Mouse (Mus musculus): Measurements from ENCODE around the gene Pafah1b3. TPM values are rescaled to one million over a fixed set of nuclear protein-coding genes. Genes with fewer than 3 reads are reported as not detected.
A peak's percentile ranks its signal among the peaks of the same experiment; 100 is the strongest.

The Pafah1b3 gene
- polyA plus RNA-seq, 1 experiment from 2014 or later: 619 TPM

DNA sequence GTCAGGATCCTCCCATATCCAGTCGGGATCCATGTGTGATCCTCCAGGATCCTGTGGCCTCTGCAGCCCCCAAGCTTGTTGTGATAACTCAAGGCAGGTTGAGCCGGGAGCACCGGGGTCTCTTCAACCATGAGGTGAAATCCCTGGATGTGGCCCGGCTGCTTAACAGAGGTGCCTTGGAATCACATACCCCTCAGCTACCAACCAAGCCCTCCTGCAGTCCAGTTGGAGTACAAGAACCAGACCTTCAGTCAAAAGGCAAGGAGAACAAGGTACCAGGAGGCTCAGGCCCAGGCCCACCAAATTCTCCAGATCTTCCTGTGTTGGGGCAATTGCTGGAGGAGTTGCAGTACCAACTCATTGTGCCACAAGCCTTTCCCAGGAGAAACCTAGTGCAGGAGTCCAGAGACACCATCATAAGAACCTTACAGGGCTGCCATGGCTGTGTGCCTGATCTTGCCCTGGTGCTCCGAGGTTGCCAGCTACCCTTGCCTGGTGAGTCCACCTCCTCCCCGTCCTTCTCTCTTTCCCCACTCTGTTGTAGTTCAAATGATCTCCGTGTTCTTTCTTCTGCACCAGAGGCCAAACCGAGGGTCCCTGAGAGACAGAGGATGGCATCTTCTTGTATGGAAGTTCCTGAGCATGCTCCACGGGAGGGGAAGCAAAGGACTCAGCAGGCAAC is 5.4 kb upstream of the Pafah1b3 start:
- peaks cover 26% of the 10 kb centered on the region for H3K4me1 ChIP-seq (replicated peaks)
- no peak overlapping the region for H3K4me3 ChIP-seq
- WGBS: 74% methylated on average over 9 of the region's 9 CpGs
- H3K9me3 ChIP-seq: no peaks in the 10 kb centered on the region
- H3K27me3 ChIP-seq: peaks cover 12% of the 10 kb centered on the region; the same call in 1 of the 2 replicates
- H3K27ac ChIP-seq: no peak overlapping the region
- ATAC-seq (ENCODE audit: low FRiP score): no peak
- no peak overlapping the region for H3K4me2 ChIP-seq
- peaks cover 9% of the 10 kb centered on the region for H3K36me3 ChIP-seq
- H3K9ac ChIP-seq: no peak overlapping the region

DNA sequence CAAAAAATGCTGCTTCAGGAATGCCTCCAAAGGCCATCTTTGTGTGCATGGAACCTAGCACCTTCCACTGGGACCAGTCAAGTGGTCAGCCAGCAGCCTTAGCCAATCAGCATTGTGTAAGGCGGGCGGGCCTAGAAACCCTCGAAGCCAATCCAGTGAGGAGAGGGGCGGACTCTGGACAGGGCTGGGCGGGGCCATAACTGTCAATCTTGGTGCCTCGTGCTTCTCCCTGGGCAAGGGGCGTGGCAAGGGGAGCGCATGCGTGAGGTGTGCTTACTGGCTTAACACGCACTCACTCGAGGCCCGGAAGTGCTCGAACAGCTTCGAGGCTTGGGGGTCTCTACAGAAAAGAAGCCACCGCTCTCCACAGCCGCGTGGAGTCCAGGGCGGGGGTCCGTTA is 3.3 kb upstream of the Pafah1b3 start, which contains the start of gene Prr19:
Gene Prr19, plus strand, starts transcription at position 349 of the 400 bp plus-strand sequence.
- Histone ChIP-seq H3K4me2 (no peak within 1 kb of the TSS), H3K36me3 (no peaks in the 10 kb centered on the region), H3K9me3 (no peaks in the 10 kb centered on the region), H3K27me3 (no peaks in the 10 kb centered on the region), H3K4me3 (no peak within 1 kb of the TSS), H3K27ac (no peak within 1 kb of the TSS), H3K9ac (no peak within 1 kb of the TSS), H3K4me1 (replicated peaks) (peaks cover 26% of the 10 kb centered on the region)
- WGBS: 54% methylated on average over 19 of the region's 19 CpGs
- ATAC-seq (ENCODE audit: low FRiP score): 0 out of 2 replicates have a peak, but pooled peaks have one; percentile 12

DNA sequence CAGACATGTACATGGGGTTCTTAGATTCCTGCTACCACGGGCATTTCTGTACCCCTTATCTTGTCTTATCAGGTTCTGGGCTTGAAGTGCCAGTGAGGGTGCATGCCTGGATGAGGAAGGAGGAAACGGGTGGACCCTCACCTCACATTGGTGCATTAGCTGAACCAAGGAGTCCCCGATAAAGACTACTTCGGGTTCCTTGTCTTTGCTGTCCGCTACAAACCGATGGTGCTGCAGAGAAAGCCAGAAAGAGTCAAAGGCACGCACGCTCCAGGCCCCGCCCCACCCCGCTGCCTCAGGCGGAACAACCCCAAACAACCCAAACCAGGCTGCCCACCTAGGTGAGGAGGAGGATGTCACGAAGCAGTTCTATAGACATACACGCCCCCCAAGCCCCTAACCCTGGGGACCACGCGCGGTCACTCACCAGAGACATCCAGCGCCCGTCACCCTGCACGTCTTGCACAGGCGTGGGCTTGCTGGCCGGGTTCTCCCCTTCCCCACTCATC is 787 bp downstream of the Pafah1b3 start:
- peak overlapping the region; percentile 85 for H3K4me3 ChIP-seq
- no peak for ATAC-seq (ENCODE audit: low FRiP score)
- 1% methylated on average over 21 of the region's 21 CpGs for whole genome bisulfite sequencing
- peak overlapping the region; percentile 96 for H3K9ac ChIP-seq
- H3K27me3 ChIP-seq: no peaks in the 10 kb centered on the region
- peaks cover 44% of the 10 kb centered on the region for H3K4me1 ChIP-seq (replicated peaks)
- peak overlapping the region; percentile 99 for H3K27ac ChIP-seq
- peak overlapping the region; percentile 79 for H3K4me2 ChIP-seq
- no peaks in the 10 kb centered on the region for H3K9me3 ChIP-seq
- peaks cover 40% of the 10 kb centered on the region for H3K36me3 ChIP-seq

- no peak for ATAC-seq (ENCODE audit: low FRiP score)
- Histone ChIP-seq H3K9ac (no peak overlapping the region), H3K9me3 (no peaks in the 10 kb centered on the region), H3K4me1 (replicated peaks) (peaks cover 58% of the 10 kb centered on the region), H3K36me3 (peaks cover 58% of the 10 kb centered on the region), H3K27ac (peak overlapping the region; percentile 12; the same call in 1 of the 2 replicates), H3K4me2 (peak overlapping the region; percentile 79), H3K27me3 (no peaks in the 10 kb centered on the region), H3K4me3 (no peak overlapping the region)
- 88% methylated on average over 12 of the region's 12 CpGs for WGBS
Observed at GRCm38 (mm10) chr7:25294960-25295722, 2.6 kb downstream of the Pafah1b3 start.

DNA sequence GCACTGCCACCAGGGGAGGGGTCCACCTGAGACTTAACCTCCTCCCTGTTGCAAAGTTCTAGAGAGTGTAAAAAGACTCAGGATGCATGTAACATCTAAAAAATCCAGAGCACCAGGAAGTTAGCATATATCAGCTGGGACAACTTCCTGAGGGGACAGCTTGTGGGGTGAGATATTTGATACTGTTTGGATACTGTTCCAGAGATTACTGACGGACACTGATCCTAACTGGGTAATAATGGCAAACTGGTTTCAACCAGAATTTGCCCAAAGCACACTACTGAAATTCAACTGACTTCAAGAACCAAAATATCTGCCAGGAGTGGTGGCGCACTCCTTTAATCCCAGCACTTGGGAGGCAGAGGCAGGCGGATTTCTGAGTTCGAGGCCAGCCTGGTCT is 3.3 kb downstream of the Pafah1b3 start:
- H3K27ac ChIP-seq: no peak overlapping the region
- H3K9me3 ChIP-seq: no peaks in the 10 kb centered on the region
- WGBS: 92% methylated on average over 4 of the region's 4 CpGs
- H3K27me3 ChIP-seq: no peaks in the 10 kb centered on the region
- H3K9ac ChIP-seq: no peak overlapping the region
- H3K36me3 ChIP-seq: peaks cover 65% of the 10 kb centered on the region
- no peak for ATAC-seq (ENCODE audit: low FRiP score)
- H3K4me1 ChIP-seq (replicated peaks): peaks cover 58% of the 10 kb centered on the region
- no peak overlapping the region for H3K4me3 ChIP-seq
- no peak overlapping the region for H3K4me2 ChIP-seq

- Histone ChIP-seq H3K27me3 (no peaks in the 10 kb centered on the region), H3K4me1 (replicated peaks) (peaks cover 52% of the 10 kb centered on the region), H3K36me3 (peaks cover 77% of the 10 kb centered on the region), H3K4me2 (no peak overlapping the region), H3K4me3 (no peak overlapping the region), H3K27ac (peak overlapping the region; percentile 64), H3K9ac (peak overlapping the region; percentile 13; the same call in 1 of the 2 replicates), H3K9me3 (no peaks in the 10 kb centered on the region)
- no peak for ATAC-seq (ENCODE audit: low FRiP score)
- 81% methylated on average over 10 of the region's 10 CpGs for WGBS
Observed at GRCm38 (mm10) chr7:25293191-25293739, 4.5 kb downstream of the Pafah1b3 start.

GRCm38 (mm10) chr7:25292107-25292506 is 5.7 kb downstream of the Pafah1b3 start:
- Histone ChIP-seq H3K4me1 (replicated peaks) (peaks cover 49% of the 10 kb centered on the region), H3K4me3 (no peak overlapping the region), H3K27me3 (no peaks in the 10 kb centered on the region), H3K4me2 (no peak overlapping the region), H3K9me3 (no peaks in the 10 kb centered on the region), H3K27ac (peak overlapping the region; percentile 55), H3K9ac (peak overlapping the region; percentile 49; the same call in 1 of the 2 replicates), H3K36me3 (peaks cover 89% of the 10 kb centered on the region)
- WGBS: 66% methylated on average over 7 of the region's 7 CpGs
- ATAC-seq (ENCODE audit: low FRiP score): no peak

GRCm38 (mm10) chr7:25290911-25291310 is 6.9 kb downstream of the Pafah1b3 start:
- Histone ChIP-seq H3K27me3 (no peaks in the 10 kb centered on the region), H3K4me3 (no peak overlapping the region), H3K27ac (peak overlapping the region; percentile 35; the same call in 1 of the 2 replicates), H3K36me3 (peaks cover 100% of the 10 kb centered on the region), H3K4me2 (no peak overlapping the region), H3K9me3 (no peaks in the 10 kb centered on the region), H3K4me1 (replicated peaks) (peaks cover 45% of the 10 kb centered on the region), H3K9ac (no peak overlapping the region)
- ATAC-seq (ENCODE audit: low FRiP score): 0 out of 2 replicates have a peak, but pooled peaks have one; percentile 15
- 89% methylated on average over 2 of the region's 2 CpGs for WGBS

GRCm38 (mm10) chr7:25290463-25290862 is 7.3 kb downstream of the Pafah1b3 start:
- no peak for ATAC-seq (ENCODE audit: low FRiP score)
- no peak overlapping the region for H3K4me3 ChIP-seq
- H3K27ac ChIP-seq: no peak overlapping the region
- H3K4me1 ChIP-seq (replicated peaks): peaks cover 44% of the 10 kb centered on the region
- no peaks in the 10 kb centered on the region for H3K27me3 ChIP-seq
- no peaks in the 10 kb centered on the region for H3K9me3 ChIP-seq
- H3K36me3 ChIP-seq: peaks cover 100% of the 10 kb centered on the region
- no peak overlapping the region for H3K9ac ChIP-seq
- 95% methylated on average over 1 of the region's 1 CpGs for WGBS
- H3K4me2 ChIP-seq: no peak overlapping the region

DNA sequence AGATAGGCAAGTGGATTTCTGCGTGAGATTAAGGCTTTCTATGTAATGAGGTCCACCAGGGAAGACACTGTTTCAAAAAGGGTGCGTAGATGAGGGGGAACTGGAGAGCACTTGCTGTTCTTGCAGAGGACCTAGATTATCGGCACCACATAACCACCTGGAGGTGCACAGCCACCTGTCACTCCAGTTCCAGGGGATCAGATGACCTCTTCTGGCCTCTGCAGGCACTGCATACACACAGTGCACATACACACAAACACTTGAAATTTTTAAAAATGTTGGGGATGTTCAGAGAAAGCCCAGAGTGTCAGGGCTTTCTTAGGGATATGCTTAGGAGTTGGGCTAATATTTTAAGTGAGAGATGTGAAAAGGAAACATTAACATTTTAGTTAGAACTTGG is 7.9 kb downstream of the Pafah1b3 start:
- Histone ChIP-seq H3K27me3 (no peaks in the 10 kb centered on the region), H3K9me3 (no peaks in the 10 kb centered on the region), H3K36me3 (peaks cover 100% of the 10 kb centered on the region), H3K27ac (no peak overlapping the region), H3K4me1 (replicated peaks) (peaks cover 44% of the 10 kb centered on the region), H3K9ac (no peak overlapping the region), H3K4me3 (no peak overlapping the region), H3K4me2 (no peak overlapping the region)
- no peak for ATAC-seq (ENCODE audit: low FRiP score)
- WGBS: 96% methylated on average over 3 of the region's 3 CpGs

GRCm38 (mm10) chr7:25288721-25289120 is 9.1 kb downstream of the Pafah1b3 start:
- Histone ChIP-seq H3K27me3 (no peaks in the 10 kb centered on the region), H3K4me2 (no peak overlapping the region), H3K4me1 (replicated peaks) (peaks cover 50% of the 10 kb centered on the region), H3K9me3 (no peaks in the 10 kb centered on the region), H3K4me3 (no peak overlapping the region), H3K36me3 (peaks cover 91% of the 10 kb centered on the region), H3K9ac (no peak overlapping the region), H3K27ac (0 out of 2 replicates have a peak overlapping the region, but pooled peaks have one; percentile 35)
- 93% methylated on average over 3 of the region's 3 CpGs for WGBS
- no peak for ATAC-seq (ENCODE audit: low FRiP score)

GRCm38 (mm10) chr7:25288011-25288410 is 9.8 kb downstream of the Pafah1b3 start:
- 98% methylated on average over 12 of the region's 12 CpGs for WGBS
- Histone ChIP-seq H3K9me3 (no peaks in the 10 kb centered on the region), H3K36me3 (peaks cover 84% of the 10 kb centered on the region), H3K4me2 (no peak overlapping the region), H3K9ac (no peak overlapping the region), H3K27ac (no peak overlapping the region), H3K4me1 (replicated peaks) (peaks cover 54% of the 10 kb centered on the region), H3K4me3 (no peak overlapping the region), H3K27me3 (no peaks in the 10 kb centered on the region)
- ATAC-seq (ENCODE audit: low FRiP score): no peak
